Mouse (Mus musculus) megakaryocyte, embryonic 14.5 days (primary cell): ENCODE results near the gene Zdhhc8.

Source experiments
- FLI1 ChIP-seq: IDR thresholded peaks from 2 replicates; pipeline ENCODE4 v1.6.1; 2012; ENCODE audit warnings: low read length, inconsistent platforms, mixed read lengths
- GATA1 ChIP-seq: IDR thresholded peaks from 3 replicates; pipeline ENCODE4 v1.6.1; 2012; ENCODE audit warnings: mixed read lengths, low read length, inconsistent platforms, borderline replicate concordance

DNA sequence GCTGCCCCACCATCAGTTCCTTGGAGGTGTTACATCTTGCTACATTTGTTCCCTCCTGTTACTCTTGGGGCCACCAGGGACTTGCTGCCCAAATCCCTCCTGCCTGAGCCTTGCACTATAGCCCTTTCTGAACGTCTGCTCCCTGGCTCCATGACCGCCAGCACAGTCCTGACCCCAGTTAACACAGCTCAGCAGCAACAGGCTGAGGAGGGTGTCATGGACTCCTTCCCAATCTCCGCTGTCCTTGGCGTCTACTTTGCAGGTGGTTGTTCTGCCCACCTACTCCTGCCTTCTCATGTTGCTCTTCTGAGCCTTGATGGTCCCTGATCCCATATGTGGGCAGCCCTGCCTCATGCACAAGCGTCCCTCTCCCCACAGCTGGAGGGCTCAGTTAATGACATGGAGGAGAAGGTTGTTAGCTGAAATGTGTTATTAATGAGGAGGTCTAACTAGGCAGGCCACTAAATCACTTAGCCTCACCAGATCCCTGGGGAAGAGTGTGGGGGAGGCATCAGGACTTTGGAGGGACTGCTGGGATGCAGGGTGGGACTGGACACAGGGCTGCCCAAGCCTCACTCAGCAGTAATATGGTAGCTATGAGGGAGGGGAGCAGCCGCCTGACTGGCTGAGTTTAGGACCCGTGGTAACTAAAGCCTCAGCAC is 31.4 kb downstream of the Zdhhc8 start:
- TF ChIP-seq GATA1 = no peak
- no peak for TF ChIP-seq FLI1
